Mouse (Mus musculus) embryo, embryonic 10 days (tissue): ENCODE data around the gene Crisp1.
A peak's percentile ranks its signal among the peaks of the same experiment; 100 is the strongest.

Experiments
- DNase-seq: peaks from one replicate; pipeline ENCODE4 v3.0.0-alpha.2; 2015; ENCODE audit warnings: low spot score

The Crisp1 gene

GRCm38 (mm10) chr17:40319062-40319461, at the start of gene Crisp1:
Crisp1 (minus strand) TSS chr17:40319207.
- DNase-seq, result no peak

- DNase-seq, result no peak
Measured at GRCm38 (mm10) chr17:40342497-40343009, 23.5 kb upstream of the Crisp1 start.

DNA sequence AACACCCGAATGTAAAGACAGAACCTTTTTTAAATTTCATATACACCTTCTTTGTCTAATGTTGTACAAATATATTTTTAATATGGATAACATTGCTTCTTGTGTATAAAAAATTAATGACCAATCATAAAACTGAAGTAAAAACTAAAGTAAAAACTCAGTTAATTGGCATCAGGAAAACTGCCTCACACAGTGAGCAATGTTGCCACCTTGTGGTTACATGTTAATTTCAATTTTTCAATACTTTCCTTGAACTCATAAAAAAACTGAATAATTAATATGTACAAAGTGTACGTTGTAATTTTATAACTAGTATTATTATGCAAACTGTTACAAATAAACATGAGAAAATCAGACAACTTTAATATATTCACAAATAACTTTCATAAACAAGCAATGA, 33.6 kb downstream of the Crisp1 start:
- peak; percentile 5 for DNase-seq

- no peak for DNase-seq
Measured at GRCm38 (mm10) chr17:40275519-40275918, 43.5 kb downstream of the Crisp1 start.

- no peak for DNase-seq
Measured at GRCm38 (mm10) chr17:40274906-40275470, 44.0 kb downstream of the Crisp1 start.

GRCm38 (mm10) chr17:40252487-40252886, 66.5 kb downstream of the Crisp1 start:
- no peak for DNase-seq
